Mouse (Mus musculus) embryonic facial prominence, embryonic 14.5 days (tissue): ENCODE results near the gene Gm7534. TPM values are rescaled to one million over a fixed set of nuclear protein-coding genes. Genes with fewer than 3 reads are reported as not detected.

ENCODE experiments used
- ATAC-seq: fragments of 200-750 bp; cut with Nextera tagmentation; 2 replicates; pipeline ENCODE4 v1.8.0; 2017; ENCODE audit warnings: low read depth, moderate number of reproducible peaks, moderate TSS enrichment
- DNase-seq: peaks from one replicate; pipeline ENCODE4 v3.0.0-alpha.2; 2015; ENCODE audit warnings: low spot score
- H3K27ac ChIP-seq: fragments of 300-500 bp; sonication (generic); replicated peaks from 2 replicates; pipeline ENCODE4 v1.5.1; 2014; ENCODE audit warnings: low read depth, mild to moderate bottlenecking, low read length, moderate library complexity
- H3K27me3 ChIP-seq: fragments of 300-500 bp; sonication (generic); replicated peaks from 2 replicates; pipeline ENCODE4 v1.6.1; 2014; ENCODE audit warnings: low read length; ENCODE audit not compliant: control insufficient read depth, insufficient read depth
- H3K36me3 ChIP-seq: fragments of 300-500 bp; sonication (generic); 2 replicates; pipeline ENCODE4 v1.6.1; 2014; ENCODE audit warnings: low read length, mixed read lengths; ENCODE audit not compliant: control insufficient read depth, insufficient read depth
- H3K4me1 ChIP-seq: fragments of 300-500 bp; sonication (generic); 2 replicates; pipeline ENCODE4 v1.6.1; 2014; ENCODE audit warnings: antibody characterized with exemption, low read length; ENCODE audit not compliant: control insufficient read depth, insufficient read depth
- H3K4me2 ChIP-seq: fragments of 300-500 bp; sonication (generic); 2 replicates; pipeline ENCODE4 v1.6.1; 2014; ENCODE audit warnings: low read depth, mild to moderate bottlenecking, low read length, moderate library complexity, mixed read lengths
- H3K4me3 ChIP-seq: fragments of 300-500 bp; sonication (generic); 2 replicates; pipeline ENCODE4 v1.5.1; 2014; ENCODE audit warnings: low read depth, mild to moderate bottlenecking, low read length
- H3K9ac ChIP-seq: fragments of 300-500 bp; sonication (generic); 2 replicates; pipeline ENCODE4 v1.6.1; 2014; ENCODE audit warnings: low read depth, mild to moderate bottlenecking, low read length, moderate library complexity, mixed read lengths
- H3K9me3 ChIP-seq: fragments of 300-500 bp; sonication (generic); 2 replicates; pipeline ENCODE4 v1.6.1; 2016; ENCODE audit warnings: low read length; ENCODE audit not compliant: control insufficient read depth
- WGBS: fragments of 180-500 bp; shearing (Covaris S2); extraction: QIAGEN DNeasy Blood & Tissue Kit; methylation state at CpG from one replicate; pipeline ENCODE4 v1.1.7; 2014; 5-methylcytosine and 5-hydroxymethylcytosine counted together
- polyA plus RNA-seq: library from polyadenylated mRNA; unstranded; fragments of >200 nt; fragmentation: Nextera tagmentation; extraction: Ambion mirVana; gene quantifications from 2 replicates; pipeline ENCODE4 v1.2.1, GENCODE M21; 2014

Gene Gm7534
- polyA plus RNA-seq, 1 experiment from 2014 or later, result 0.35 TPM

DNA sequence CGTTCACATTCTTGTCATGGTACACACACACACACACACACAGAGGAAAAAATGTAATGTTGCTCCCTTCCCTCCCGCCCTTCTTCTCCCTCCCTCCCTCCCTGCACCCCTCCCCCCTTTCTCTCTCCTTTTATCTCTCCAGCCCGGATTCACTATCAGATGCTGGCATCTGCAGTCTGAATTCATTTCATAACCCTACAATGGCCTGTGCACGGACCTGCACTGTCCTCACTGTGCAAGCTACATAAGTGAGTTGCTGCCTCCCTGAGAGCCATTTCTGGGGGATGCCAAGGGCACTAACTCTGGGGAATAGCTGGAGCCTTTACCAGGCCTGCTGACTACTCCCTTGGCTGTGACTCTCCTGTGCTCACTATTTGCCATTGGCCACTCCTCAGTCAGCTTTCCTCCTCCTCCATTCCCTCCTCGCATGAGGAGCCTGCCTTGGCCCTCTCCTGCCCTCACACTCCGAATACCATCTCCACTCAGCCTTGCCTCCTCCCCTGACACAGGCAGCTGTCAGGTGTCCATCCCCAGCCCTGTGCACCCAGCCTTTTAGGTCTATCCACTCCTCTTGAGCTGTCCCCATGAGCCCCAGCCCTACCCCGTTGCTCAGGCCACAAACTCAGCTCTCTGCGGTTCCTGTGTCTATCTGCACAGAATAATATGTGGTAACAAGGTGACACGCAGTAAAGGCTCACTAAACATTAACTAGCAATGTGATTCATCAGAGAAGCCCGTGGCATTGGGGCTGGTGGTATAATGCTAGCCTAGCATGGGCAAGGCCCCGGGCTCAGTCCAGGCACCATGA, 20.2 kb upstream of the Gm7534 start:
- H3K9me3 ChIP-seq, result no peaks in the 10 kb centered on the region
- H3K27ac ChIP-seq, result no peak overlapping the region
- ATAC-seq (no peak), DNase-seq (no peak)
- H3K4me2 ChIP-seq, result no peak overlapping the region
- WGBS, result 65% methylated on average over 11 of the region's 11 CpGs
- H3K27me3 ChIP-seq, result no peaks in the 10 kb centered on the region
- H3K4me1 ChIP-seq, result no peaks in the 10 kb centered on the region
- H3K4me3 ChIP-seq, result no peak overlapping the region
- no peak overlapping the region for H3K9ac ChIP-seq
- H3K36me3 ChIP-seq, result no peaks in the 10 kb centered on the region

GRCm38 (mm10) chr4:134206488-134207053, 3.8 kb upstream of the Gm7534 start:
- 37% methylated on average over 6 of the region's 6 CpGs for WGBS
- Histone ChIP-seq H3K9me3 (no peaks in the 10 kb centered on the region), H3K27me3 (no peaks in the 10 kb centered on the region), H3K4me2 (no peak overlapping the region), H3K36me3 (no peaks in the 10 kb centered on the region), H3K4me3 (no peak overlapping the region), H3K9ac (no peak overlapping the region), H3K27ac (no peak overlapping the region), H3K4me1 (no peaks in the 10 kb centered on the region)
- DNase-seq (no peak), ATAC-seq (no peak)

DNA sequence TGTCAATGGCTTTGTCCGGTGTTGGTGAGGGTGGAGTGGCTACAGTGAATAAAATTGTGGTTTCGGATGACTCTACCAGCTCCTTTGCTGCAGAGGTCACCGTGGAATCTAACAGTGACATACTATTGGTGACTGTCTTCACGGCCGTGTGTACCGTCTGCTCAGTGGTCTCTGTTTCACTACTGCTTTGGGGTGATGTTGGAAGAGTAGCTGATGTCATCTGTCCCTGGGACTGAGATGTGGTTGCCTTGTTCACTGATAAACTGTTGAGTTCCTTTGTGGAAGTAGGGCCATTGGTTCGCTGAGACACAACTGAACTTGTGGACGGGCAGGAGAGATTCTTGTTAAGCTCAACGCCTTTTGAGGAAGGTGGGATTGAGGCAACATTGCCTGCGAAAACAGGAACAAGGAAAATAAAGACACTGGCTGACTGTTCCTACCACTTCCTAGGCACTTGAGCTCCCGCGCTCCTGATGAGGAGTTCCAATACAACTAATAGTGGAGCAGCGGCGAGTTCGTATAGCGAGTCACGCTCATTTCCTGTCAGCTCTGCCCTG, 614 bp upstream of the Gm7534 start:
- DNase-seq, result no peak
- no peaks in the 10 kb centered on the region for H3K36me3 ChIP-seq
- H3K27me3 ChIP-seq, result no peaks in the 10 kb centered on the region
- H3K9ac ChIP-seq, result no peak overlapping the region
- no peak overlapping the region for H3K4me2 ChIP-seq
- no peaks in the 10 kb centered on the region for H3K9me3 ChIP-seq
- WGBS, result 76% methylated on average over 17 of the region's 17 CpGs
- H3K4me3 ChIP-seq, result no peak overlapping the region
- no peak for ATAC-seq
- H3K27ac ChIP-seq, result no peak overlapping the region
- H3K4me1 ChIP-seq, result no peaks in the 10 kb centered on the region

DNA sequence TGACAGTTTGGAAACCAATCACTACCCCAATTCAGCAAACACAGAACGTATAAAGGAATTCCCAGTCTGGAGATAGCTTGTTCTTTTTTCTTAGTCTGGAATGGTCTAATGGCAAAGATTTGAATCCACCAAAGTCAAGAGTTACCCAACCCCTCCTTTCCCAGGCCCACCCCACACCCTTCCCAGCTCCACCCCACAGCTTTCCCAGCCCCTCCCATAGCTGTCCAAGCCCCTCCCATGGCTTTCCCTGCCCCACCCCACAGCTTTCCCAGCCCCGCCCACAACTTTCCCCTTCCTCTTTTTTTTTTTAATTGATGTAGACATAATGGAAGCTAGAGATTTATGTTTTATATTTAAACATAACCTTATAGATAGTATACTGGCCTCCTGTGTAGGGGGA, 3.4 kb downstream of the Gm7534 start:
- H3K4me1 ChIP-seq, result no peaks in the 10 kb centered on the region
- H3K4me2 ChIP-seq, result no peak overlapping the region
- H3K9ac ChIP-seq, result no peak overlapping the region
- H3K36me3 ChIP-seq, result no peaks in the 10 kb centered on the region
- no peaks in the 10 kb centered on the region for H3K27me3 ChIP-seq
- ATAC-seq, result no peak
- DNase-seq, result no peak
- WGBS, result 66% methylated on average over 2 of the region's 2 CpGs
- H3K4me3 ChIP-seq, result no peak overlapping the region
- H3K27ac ChIP-seq, result no peak overlapping the region
- no peaks in the 10 kb centered on the region for H3K9me3 ChIP-seq

GRCm38 (mm10) chr4:134186268-134186667, 16.5 kb downstream of the Gm7534 start:
- no peaks in the 10 kb centered on the region for H3K27me3 ChIP-seq
- H3K36me3 ChIP-seq, result no peaks in the 10 kb centered on the region
- peak overlapping the region; percentile 85 for H3K4me3 ChIP-seq
- WGBS, result under 1% methylated on average over 22 of the region's 22 CpGs
- peaks cover 5% of the 10 kb centered on the region for H3K4me1 ChIP-seq
- peak overlapping the region; percentile 82 for H3K9ac ChIP-seq
- peak overlapping the region; percentile 93 for H3K4me2 ChIP-seq
- H3K27ac ChIP-seq, result peak overlapping the region; percentile 84
- H3K9me3 ChIP-seq, result no peaks in the 10 kb centered on the region
- ATAC-seq, result no peak
- DNase-seq, result no peak

GRCm38 (mm10) chr4:134185569-134185968, 17.2 kb downstream of the Gm7534 start:
- Histone ChIP-seq H3K4me1 (peaks cover 5% of the 10 kb centered on the region), H3K9me3 (no peaks in the 10 kb centered on the region), H3K9ac (peak overlapping the region; percentile 82), H3K27me3 (no peaks in the 10 kb centered on the region), H3K4me2 (peak overlapping the region; percentile 93), H3K27ac (no peak overlapping the region), H3K36me3 (no peaks in the 10 kb centered on the region), H3K4me3 (peak overlapping the region; percentile 85)
- DNase-seq (no peak), ATAC-seq (no peak)
- 81% methylated on average over 3 of the region's 3 CpGs for WGBS

GRCm38 (mm10) chr4:134183711-134184110, 19.1 kb downstream of the Gm7534 start:
- WGBS, result 81% methylated on average over 3 of the region's 3 CpGs
- Histone ChIP-seq H3K4me2 (no peak overlapping the region), H3K36me3 (no peaks in the 10 kb centered on the region), H3K27ac (no peak overlapping the region), H3K9me3 (no peaks in the 10 kb centered on the region), H3K4me3 (no peak overlapping the region), H3K4me1 (peaks cover 5% of the 10 kb centered on the region), H3K27me3 (no peaks in the 10 kb centered on the region), H3K9ac (no peak overlapping the region)
- ATAC-seq (no peak), DNase-seq (no peak)

DNA sequence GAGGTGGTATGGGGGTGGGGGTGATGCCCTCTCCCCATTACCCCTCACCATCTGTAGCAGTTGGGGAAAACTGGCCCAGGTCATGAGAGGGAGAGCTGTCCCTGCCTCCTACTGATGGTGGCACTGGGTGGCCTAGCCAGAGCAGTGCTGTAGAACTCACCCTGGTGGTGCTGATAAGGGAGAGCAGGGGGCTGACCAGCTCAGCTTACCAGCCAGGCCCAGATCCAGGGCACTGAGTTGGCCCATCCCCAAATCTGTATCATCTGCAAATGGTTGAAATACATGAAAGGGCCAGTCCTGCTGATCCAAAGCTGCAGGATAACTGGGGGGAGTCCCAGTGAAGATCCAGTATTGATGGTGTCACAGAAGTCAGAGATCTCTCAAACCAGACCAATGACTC, 21.0 kb downstream of the Gm7534 start:
- no peak for ATAC-seq
- Histone ChIP-seq H3K4me1 (peaks cover 5% of the 10 kb centered on the region), H3K4me2 (no peak overlapping the region), H3K9ac (no peak overlapping the region), H3K27me3 (no peaks in the 10 kb centered on the region), H3K4me3 (no peak overlapping the region), H3K36me3 (no peaks in the 10 kb centered on the region), H3K27ac (no peak overlapping the region), H3K9me3 (no peaks in the 10 kb centered on the region)
- DNase-seq, result no peak
